Mouse (Mus musculus): ENCODE measurements around the gene Nacc2.
A peak's percentile ranks its signal among the peaks of the same experiment; 100 is the strongest.

The Nacc2 gene

DNA sequence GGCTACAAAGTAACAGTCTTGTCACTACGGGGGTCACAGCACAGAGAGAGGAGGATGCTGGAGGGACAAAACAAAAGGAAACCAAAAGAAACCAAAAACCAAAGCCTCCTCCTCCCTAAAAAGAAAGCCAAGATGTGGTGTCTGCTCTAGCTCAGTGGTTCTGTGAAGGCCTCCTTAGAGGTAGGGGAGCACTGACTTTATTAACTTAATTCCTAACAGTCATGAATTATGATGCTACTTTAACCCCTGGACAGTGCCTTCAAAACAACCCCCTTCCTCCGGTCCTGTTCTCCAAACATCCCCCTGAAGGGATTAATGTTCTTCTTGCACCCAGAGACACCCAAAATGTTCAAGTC is 67.3 kb downstream of the Nacc2 start:
- DNase-seq (ENCODE audit: low read depth) = no peak

DNA sequence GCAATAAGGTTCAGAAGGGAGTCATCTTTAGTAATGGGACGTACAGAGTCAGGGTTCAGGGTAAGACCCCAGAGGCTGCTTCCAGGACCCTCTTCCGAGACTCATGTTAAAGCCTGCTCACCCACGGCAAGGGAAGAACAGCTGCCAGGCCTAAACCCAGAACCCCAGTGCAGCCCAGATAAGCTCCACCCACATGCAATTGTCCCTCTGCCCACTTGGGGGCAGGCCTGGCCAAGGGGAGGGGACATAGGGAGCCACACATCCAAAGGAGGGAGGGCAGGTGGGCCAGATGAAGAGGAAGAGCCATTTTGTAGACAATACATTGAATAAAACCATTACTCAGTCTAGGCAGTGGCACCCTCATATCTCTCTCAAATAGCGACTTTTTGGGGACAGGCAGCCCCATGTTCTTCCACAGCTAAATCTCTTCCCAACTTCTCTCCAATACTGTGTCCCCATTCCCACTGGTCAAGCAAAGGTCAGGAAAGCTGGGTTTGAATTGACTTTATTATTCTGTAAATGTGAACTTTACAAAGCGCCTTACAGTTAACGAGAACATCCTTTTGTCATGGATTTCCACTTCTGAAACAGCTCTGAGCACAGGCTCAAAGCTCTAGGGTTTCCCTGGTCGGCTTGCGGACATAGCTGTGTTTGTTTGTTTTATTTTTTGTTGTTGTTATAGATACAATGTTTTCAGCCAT is 67.8 kb downstream of the Nacc2 start:
- peak; percentile 74 for DNase-seq (ENCODE audit: low read depth)

DNA sequence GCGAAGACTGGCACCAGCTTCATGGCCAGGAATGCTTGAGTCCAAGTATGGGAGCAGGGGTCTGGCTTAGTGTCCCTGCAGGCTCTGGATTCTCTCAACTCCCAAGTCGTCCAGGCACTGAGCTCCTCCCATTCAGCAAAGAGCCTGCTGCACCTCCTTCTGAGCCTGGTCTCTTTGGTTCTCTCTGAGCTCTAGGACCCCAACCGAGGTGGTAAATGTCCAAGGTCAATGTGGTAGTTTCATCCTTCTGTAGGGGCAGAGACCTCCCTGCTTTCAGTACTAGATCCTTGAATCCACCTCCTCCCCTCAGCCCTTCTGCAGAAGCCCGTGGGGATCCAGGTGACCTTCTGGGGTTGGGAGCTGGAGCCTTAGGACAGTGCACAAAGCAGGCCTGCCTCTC is 70.2 kb downstream of the Nacc2 start:
- DNase-seq (ENCODE audit: low read depth) = no peak

DNA sequence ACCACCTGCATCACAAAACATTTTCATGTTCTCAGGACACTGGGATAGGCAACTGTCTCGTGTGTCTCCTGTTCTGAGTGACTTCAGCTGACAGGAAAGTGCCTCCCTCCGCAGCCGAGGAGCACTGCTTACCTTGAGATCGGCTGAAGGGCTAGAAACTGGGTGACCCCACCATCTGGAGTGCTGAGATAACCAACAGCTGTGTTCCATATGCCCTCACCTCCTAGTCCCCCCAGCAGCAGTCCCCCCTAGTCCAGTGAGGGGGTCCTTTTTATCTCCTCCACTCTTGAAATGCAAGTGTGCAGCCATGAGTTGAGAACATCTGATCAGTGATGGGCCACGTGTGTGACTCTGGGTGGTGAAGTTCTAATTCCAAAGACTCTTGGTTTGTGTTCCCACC is 74.2 kb downstream of the Nacc2 start:
- DNase-seq (ENCODE audit: low read depth) = no peak

DNA sequence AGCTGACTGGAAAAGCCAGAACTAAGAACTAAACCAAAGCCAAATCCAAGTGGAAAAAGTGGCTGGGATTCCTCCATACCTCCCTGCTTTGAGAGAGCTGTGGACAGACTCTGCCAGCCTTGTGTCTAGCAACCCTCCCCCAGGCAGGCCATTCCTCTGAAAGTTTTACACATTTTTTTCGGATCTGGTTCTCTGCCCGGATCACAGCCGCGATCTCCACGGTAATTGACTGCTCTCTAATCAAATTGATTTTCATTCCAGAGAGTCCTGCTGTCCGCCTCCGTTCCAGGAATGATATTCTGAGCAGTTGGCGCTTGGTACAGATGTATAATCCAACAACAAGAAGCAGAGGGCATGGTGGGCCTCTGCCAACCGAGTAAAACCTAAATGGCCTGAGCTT is 78.8 kb downstream of the Nacc2 start:
- no peak for DNase-seq (ENCODE audit: low read depth)

DNA sequence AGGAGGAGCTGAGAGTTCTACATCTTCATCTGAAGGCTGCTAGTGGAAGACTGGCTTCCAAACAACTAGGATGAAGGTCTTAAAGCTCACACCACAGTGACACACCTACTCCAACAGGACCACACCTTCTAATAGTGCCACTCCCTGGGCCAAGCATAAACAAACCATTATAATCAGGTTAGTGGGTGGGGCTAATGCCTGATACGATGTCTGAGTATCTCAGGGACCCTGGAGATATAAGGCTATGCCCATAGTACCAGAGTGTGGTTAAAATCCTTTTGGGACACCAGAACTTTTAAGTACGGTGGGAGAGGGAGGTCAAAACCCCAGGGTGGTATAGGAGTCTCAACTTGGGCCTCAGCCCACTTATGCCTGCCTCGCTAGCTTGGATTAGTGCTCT is 80.4 kb downstream of the Nacc2 start:
- DNase-seq (ENCODE audit: low read depth) = no peak

DNA sequence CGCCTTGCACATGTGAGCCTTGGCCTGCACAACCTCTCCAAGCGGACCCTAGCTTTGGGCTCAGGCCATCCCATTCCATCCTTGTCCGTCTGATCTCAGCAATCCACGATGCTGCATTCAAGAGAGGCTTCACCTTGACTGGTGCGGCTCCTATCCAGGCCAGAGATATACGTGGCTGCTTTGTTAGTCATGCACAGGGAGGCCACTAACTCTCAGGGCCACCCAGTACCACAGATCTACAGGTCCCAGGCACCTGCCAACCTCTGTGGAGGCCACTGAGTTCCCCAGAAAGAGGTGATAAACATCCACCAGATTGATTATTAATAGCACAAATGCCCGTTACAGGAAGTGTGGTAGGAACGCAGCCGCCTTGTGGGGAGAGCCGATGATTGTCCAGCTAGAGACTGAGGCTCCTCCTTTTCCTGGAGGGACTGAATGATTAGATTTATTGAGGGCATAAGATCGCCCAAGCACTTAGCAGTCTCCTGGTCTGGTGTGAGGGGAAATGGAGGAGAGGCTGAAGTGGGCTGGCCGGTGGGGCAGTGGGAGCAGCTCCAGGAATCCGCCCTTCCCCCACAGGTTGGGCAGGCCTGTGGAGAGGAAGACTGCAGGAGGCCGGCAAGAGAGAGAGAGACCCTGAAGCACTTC is 81.7 kb downstream of the Nacc2 start:
- no peak for DNase-seq (ENCODE audit: low read depth)

DNA sequence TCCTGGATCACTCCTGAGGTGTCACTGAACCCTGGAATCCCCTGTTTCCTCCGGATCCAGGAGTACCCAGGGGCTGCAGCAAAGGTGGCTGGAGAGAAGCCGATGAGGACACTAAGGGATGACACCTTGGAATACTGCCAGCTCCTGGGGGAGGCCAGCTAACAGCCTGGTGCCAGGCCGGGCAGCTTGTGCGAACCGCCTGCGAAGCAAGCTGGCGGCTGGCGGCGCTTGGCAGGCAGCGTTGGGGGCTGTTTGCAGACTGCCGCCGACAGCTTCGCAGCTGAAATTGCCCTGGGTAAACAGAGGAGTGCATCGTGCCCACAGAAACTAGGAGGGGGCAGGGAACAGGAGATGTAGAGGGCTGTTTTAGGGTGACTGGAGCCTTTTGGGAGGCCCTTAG is 83.1 kb downstream of the Nacc2 start:
- DNase-seq (ENCODE audit: low read depth) = no peak

DNA sequence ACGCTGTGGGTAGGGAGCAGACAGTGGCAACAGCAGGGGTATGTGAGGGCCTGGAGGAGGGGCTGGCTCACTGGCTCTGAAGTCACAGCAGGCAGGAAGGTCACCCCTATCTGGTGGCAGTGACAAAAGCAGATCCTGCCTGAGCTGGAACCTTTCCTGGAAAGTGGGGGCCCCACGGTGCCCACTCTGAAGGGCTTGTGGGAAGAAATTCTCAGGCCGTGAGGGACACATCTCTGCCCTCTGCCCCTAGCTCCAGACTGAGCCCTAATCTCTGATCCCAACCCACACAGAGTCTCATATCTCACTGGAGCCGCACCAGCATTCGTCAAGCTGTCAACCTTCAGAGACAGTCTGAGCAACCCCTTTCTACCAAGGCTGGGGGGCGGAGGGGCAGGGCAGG is 85.6 kb downstream of the Nacc2 start:
- DNase-seq (ENCODE audit: low read depth) = no peak

DNA sequence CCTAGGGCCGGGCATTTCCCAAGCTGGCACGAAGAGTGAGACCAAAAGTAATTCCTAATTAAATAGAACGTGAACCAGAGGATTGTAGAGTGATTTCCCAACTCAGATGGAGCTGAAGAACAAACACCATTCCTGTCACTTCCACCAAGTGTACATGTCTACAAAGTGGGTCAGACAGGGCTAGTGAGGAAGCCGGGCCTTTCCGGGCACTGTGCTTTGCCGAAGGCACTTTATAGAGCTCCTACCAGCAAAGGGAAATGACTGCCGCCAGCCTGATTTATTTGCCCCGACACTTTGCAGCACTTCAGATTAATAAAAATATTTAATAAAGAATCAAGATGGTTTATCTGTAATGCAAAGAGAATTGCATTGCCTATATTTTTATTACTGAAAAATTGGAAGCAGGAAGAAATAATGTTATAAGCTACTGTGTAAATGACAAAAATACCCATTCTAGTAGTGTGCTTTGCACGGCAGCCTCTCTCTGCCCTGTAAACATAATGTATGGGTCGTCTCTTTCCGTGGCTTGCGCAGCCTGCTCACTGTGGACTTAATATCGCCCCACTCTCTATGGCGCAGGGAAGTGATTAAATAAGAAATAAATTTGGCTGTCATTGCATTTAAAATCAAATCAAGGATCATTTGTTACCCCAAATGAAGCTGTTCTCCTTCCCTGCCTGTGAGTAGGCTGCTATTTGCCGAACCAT is 88.5 kb downstream of the Nacc2 start:
- DNase-seq (ENCODE audit: low read depth) = no peak

DNA sequence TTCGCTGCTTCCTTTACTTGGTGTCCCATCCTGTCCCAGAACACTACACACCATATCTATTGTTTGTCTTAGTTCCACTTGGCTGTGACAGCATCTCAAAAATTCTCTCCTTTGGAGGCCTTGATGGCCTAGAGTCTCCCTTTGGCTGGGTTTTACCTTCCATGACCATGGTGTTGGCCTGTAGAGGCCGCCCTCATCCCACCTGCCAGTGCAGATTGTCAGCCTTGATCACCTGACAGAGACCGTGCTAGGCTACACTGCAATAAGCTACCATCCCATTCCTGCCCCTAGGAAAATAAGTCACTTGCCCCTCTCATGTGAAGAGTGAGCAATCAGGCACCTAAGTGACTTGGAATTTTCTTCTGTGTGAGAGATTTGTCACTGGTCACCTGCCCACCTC is 92.7 kb downstream of the Nacc2 start:
- DNase-seq (ENCODE audit: low read depth) = no peak

DNA sequence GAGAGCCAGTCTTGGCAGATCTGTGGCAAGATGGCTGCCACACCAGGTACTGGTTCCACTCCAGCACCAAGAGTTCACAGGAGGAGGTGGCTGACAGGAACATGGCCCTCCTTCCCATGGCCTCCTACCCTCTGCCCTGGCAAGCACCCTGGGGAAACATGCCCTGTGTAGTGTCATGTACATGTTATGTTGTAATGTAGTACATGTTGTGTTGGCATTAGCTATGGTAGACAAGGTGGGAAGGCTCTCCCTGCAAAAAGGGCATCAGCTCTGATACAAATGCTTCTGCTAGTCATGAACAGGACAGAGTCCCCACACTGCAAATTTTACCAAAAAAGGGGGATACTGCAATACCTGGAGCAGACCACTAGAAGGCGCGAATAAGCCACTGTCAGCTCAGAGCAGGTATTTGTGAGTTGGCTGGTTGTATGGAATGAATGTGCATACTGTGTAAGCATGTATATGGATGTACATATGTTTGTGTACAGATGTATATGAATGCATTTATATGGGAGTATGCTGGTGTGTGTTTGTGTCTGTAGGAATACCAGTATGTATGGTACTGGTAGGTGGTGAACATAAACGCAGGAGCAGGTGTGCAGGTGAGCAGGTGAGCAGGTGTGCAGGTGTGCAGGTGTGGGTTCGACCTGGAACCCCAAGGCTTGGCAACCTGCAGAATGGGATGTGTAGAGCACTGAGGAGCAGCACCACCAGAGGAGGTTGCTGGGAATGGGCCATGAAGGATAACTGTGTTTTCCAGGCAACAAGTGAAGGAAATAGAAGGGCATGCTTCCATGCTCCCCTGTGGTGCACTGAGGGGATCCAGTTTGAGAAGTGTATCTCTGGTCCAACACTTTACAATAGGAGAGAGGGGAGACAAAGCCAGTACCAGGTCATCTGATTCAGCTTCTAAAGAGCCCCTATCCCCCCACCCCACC is 98.6 kb downstream of the Nacc2 start:
- no peak for DNase-seq (ENCODE audit: low read depth)

DNA sequence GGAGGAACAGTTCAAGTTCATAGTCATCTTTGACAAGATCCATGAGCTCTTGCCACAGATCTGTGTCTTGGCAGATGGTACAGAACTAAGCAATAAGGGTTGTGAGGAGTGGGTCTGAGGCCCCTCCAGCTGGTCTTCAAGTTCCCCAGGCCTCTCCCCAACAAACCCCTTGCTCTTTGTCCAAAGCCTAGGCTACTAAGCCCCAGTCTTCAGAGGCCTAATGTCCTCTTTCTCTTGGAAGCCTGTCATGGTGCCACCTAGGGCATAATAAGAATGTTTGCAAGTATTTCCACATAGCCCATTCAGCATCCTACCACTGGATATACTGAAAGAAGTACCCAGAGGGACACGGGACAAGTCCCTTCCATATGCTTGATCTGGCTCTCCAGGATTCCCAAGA is 100.4 kb downstream of the Nacc2 start:
- no peak for DNase-seq (ENCODE audit: low read depth)

DNA sequence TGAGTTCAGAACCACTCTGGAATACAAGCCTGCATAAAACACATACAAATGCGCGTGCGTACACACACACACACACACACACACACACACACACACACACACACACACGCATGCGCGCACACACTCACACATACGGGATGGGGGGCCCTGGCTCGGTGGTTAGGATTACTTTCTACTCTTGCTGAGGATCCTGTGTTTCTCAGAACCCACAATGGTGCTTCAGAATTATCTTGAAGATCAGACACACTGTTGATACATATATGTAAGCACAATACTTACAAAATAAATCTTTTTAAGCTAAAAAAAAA is 100.8 kb downstream of the Nacc2 start:
- DNase-seq (ENCODE audit: low read depth) = no peak

DNA sequence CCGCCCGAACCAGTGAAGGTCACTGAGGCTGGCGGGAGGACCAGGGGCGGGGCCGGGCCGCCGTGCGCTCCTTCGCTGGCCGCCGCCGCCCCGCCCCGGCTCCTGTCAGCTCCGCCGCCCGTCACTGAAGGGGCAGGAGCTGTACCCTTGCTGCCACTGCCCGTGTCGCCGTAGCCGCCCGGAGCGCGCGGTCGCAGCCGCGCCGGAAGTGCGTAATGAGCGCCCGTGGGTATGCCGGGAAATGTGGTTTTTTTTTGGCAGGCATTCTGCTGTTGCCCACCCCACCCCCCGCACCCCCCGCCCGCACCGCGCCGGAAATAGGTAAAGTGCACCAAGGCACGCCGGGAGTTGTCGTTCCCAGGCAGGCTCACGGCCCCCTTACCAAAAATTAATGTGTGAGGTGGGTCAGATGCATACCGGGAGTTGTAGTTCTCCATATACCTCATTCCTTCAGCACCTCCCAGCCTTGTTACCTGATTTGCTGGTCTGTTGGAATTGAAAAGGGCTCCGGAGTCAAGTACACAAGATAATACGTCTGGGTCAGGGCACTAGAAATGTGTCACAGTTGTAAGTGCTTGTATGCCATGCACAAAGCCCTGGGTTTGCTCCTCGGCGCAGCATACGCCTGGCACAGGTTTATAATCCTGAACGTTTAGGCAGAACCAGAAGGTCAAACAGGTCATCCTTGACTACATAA is 101.3 kb downstream of the Nacc2 start, which contains the start of gene Ubac1:
Ubac1 (minus strand) TSS at position 187 of the 697 bp plus-strand sequence.
- DNase-seq (ENCODE audit: low read depth) = peak; percentile 74

DNA sequence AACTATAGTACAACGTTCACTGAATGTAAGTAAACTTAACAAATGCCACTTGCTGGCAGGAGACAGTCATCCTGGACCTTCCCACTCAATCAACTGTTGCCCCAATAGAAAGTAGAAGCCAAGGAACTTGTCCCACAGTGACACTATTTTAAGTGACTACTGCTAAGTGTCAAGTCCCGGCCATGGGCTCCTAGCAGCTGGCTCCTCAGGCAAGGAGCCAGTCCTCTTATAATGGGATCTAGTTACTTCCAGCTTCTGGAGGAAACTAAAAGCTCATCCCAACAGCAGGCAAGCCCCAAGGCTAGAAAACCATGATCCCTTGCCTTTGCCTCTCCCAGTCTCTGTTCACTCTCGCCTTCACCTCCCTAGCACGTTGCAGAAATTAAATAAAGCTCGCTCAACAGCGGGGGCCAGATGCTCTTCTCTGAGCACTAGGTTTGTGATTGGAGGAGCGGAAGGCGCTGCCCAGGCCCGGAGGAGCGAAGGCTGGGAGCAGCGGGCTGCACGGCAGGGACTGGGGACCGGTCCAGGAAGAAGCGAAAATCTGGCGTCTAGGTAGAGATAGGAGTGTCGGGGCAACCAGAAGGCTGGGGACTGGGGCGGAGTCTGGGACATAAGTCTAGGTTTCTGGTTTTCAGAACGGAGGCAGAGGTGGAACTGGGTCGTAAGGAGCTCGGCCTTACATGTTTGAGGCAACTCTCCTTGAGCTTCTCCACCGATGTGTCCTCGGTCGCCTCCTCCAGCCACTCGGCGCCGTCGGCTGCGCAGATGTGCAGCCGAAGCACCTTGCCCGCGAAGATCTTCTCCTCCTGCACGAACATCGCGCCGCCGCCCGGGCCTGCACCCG is 102.1 kb downstream of the Nacc2 start:
- DNase-seq (ENCODE audit: low read depth) = no peak

DNA sequence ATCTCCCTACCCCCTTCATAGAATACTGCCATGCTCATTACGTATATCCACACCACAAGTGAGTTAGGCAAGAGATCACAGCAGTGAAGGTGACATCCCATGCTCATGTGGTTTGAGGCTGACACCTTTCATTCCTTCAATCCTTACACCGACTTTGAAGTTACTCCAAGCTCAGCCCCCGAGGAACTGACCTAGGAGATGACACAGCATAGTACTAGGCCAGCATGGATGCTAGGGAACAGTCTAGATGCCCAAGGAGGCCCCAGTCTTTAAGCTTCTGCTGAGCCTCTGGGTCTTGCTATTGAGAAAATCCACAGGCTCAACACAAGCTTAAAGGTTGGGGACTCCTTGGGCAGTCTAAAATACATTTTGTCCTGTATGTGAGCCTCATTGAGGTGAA is 103.1 kb downstream of the Nacc2 start:
- no peak for DNase-seq (ENCODE audit: low read depth)

DNA sequence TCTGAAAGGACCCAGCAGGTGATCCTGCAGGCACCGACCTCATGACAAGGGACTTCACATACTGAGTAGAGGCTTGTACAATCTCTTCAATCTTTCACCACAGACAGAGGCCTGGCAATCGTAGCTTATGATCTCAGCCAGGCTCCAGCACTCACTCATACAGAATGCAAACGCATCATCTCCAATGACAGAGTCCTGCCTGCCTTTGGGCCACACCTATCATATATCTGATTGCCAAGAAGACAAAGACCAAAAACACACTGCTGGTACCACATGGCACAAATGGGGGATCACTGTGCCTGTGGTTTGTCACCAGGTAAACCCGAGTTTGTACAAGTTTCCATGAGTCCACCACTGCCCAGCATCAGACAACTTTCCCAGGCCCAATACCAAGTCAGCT is 105.7 kb downstream of the Nacc2 start:
- DNase-seq (ENCODE audit: low read depth) = no peak

DNA sequence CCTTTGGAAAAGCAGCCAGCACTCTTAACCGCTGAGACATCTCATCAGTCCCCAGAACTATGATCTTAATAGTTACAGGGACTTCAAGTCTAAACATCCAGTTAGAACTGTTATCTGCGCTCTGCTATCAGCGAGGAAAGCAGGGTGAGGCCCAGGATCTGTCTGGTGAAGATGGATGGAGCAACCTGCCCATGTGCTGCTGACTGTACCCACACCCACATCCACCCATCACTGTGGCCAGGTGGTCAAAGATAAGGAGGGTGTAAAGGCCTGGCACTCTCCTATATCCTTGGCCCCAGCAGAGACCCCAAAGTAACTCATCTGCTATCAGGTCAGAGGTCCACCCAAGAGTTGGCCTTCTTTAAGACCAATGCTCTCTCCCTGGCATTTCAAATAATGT is 109.3 kb downstream of the Nacc2 start:
- DNase-seq (ENCODE audit: low read depth) = peak; percentile 86

DNA sequence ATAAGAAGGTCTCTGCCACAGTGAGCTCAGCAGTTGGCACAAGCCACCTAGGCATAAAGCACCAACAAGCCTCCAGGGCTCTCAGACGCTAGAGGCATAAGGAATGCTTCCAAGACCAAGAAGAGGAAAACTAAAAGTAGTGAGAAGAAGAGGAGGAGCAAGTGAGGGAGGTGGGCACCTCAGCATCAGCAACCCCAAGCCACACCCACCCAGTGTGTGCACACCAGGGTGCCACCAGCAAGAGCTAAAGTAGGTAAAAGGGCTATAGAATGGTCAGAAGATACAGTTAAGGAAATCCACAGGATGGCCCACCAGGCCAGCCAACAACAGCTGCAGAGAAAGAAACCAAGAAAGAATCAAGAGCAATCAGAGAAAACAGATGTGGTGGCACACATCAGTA is 111.6 kb downstream of the Nacc2 start:
- DNase-seq (ENCODE audit: low read depth) = no peak
